Mouse (Mus musculus): ENCODE data around the gene Gm5767.

- TF ChIP-seq CTCF (IDR thresholded peaks at IDR 0.05; ENCODE audit: low read depth, low read length) (no peak), POLR2A (IDR thresholded peaks at IDR 0.05; ENCODE audit: extremely low read depth, insufficient read depth, low read length) (no peak)
Measured at GRCm38 (mm10) chr16:8700586-8700985, 20.0 kb downstream of the Gm5767 start.
